13 mouse cellular contexts compared by ENCODE assay signal in genomic region chr12:100313785-100314375, GRCm38 (mm10).
DNase-seq lines count a peak whose midpoint lies in the region; ATAC-seq and TF ChIP-seq lines count a peak whose summit lies in the region.
"Had no signal": no experiment of that assay in that cellular context is flagged by ENCODE, and none has a peak within 500 bp of the region (broad histone marks: within the 10 kb centered on the region; RNA-seq: fewer than 3 reads in every experiment).

No protein-coding gene starts in this region.

- no peak overlapping the region; the same call in 1 of the 2 replicates for H3K9ac ChIP-seq in forebrain, embryonic 12.5 days
- no peak overlapping the region for H3K9ac ChIP-seq in hindbrain, embryonic 15.5 days
- H3K9ac ChIP-seq in midbrain, postnatal 0 days (replicated peaks; ENCODE audit: low read length, poor library complexity, severe bottlenecking): no peak overlapping the region; the same call in 1 of the 2 replicates
- no peak overlapping the region for H3K9ac ChIP-seq in liver, postnatal 0 days (replicated peaks)
- H3K9ac ChIP-seq: liver, embryonic 12.5 days; stomach, embryonic 15.5 days had no signal

- H3K4me1 ChIP-seq in forebrain, embryonic 12.5 days: peaks cover 69% of the 10 kb centered on the region
- peaks cover 77% of the 10 kb centered on the region for H3K4me1 ChIP-seq in hindbrain, embryonic 15.5 days (replicated peaks)
- peaks cover 25% of the 10 kb centered on the region for H3K4me1 ChIP-seq in midbrain, postnatal 0 days (ENCODE audit: insufficient read depth, low read length)
- no peaks in the 10 kb centered on the region for H3K4me1 ChIP-seq in thymus, adult 2 months (replicated peaks; ENCODE audit: control insufficient read depth, insufficient read depth, low read length)
- H3K4me1 ChIP-seq in liver, postnatal 0 days (ENCODE audit: insufficient read depth): no peaks in the 10 kb centered on the region
- H3K4me1 ChIP-seq: liver, embryonic 12.5 days; stomach, embryonic 15.5 days had no signal

- H3K36me3 ChIP-seq in forebrain, embryonic 12.5 days (replicated peaks): 0 out of 2 replicates have a peak, but pooled peaks cover 4% of the 10 kb centered on the region
- no peaks in the 10 kb centered on the region for H3K36me3 ChIP-seq in hindbrain, embryonic 15.5 days
- peaks cover 6% of the 10 kb centered on the region; the same call in 1 of the 2 replicates for H3K36me3 ChIP-seq in midbrain, postnatal 0 days (ENCODE audit: insufficient read depth, low read length)
- no peaks in the 10 kb centered on the region for H3K36me3 ChIP-seq in thymus, adult 2 months (ENCODE audit: control insufficient read depth, insufficient read depth, low read length)
- no peaks in the 10 kb centered on the region; the same call in 1 of the 2 replicates for H3K36me3 ChIP-seq in liver, postnatal 0 days (replicated peaks; ENCODE audit: insufficient read depth, low read length)
- H3K36me3 ChIP-seq: liver, embryonic 12.5 days; stomach, embryonic 15.5 days had no signal

- no peak for TF ChIP-seq POLR2A in thymus, adult 2 months (IDR thresholded peaks at IDR 0.05; ENCODE audit: control insufficient read depth, extremely low read depth, insufficient read depth, low read length, poor library complexity)

- H3K27ac ChIP-seq in forebrain, embryonic 12.5 days: peak overlapping the region; percentile 76
- H3K27ac ChIP-seq in hindbrain, embryonic 15.5 days (replicated peaks): peak overlapping the region; percentile 73
- H3K27ac ChIP-seq in midbrain, postnatal 0 days (ENCODE audit: low read depth, low read length): peak overlapping the region; percentile 65
- no peak overlapping the region for H3K27ac ChIP-seq in thymus, adult 2 months (ENCODE audit: control insufficient read depth, insufficient read depth, low read length)
- H3K27ac ChIP-seq in liver, postnatal 0 days (ENCODE audit: low read depth): no peak overlapping the region
- H3K27ac ChIP-seq: liver, embryonic 12.5 days; stomach, embryonic 15.5 days had no signal

- 46% methylated on average over 12 of the region's 12 CpGs for WGBS in forebrain, embryonic 12.5 days
- 18% methylated on average over 12 of the region's 12 CpGs for WGBS in hindbrain, embryonic 15.5 days
- WGBS in midbrain, postnatal 0 days: 19% methylated on average over 12 of the region's 12 CpGs
- WGBS in thymus, adult 2 months: 87% methylated on average over 12 of the region's 12 CpGs
- WGBS in liver, postnatal 0 days (ENCODE audit: insufficient replicate concordance): 72% methylated on average over 12 of the region's 12 CpGs

- no peaks in the 10 kb centered on the region for H3K27me3 ChIP-seq in forebrain, embryonic 12.5 days
- no peaks in the 10 kb centered on the region for H3K27me3 ChIP-seq in hindbrain, embryonic 15.5 days
- H3K27me3 ChIP-seq in midbrain, postnatal 0 days (ENCODE audit: insufficient read depth, low read length): no peaks in the 10 kb centered on the region
- H3K27me3 ChIP-seq in thymus, adult 2 months (ENCODE audit: control insufficient read depth, insufficient read depth, low read length): no peaks in the 10 kb centered on the region
- no peaks in the 10 kb centered on the region for H3K27me3 ChIP-seq in liver, postnatal 0 days (ENCODE audit: insufficient read depth, low read length)
- H3K27me3 ChIP-seq: liver, embryonic 12.5 days; stomach, embryonic 15.5 days had no signal

- no peak overlapping the region for H3K4me3 ChIP-seq in forebrain, embryonic 12.5 days (replicated peaks)
- H3K4me3 ChIP-seq in hindbrain, embryonic 15.5 days: no peak overlapping the region
- no peak overlapping the region for H3K4me3 ChIP-seq in midbrain, postnatal 0 days (ENCODE audit: low read depth, low read length)
- H3K4me3 ChIP-seq in thymus, adult 2 months (ENCODE audit: control insufficient read depth, insufficient read depth, low read length): no peak overlapping the region
- no peak overlapping the region for H3K4me3 ChIP-seq in liver, postnatal 0 days (ENCODE audit: low read depth, low read length)
- H3K4me3 ChIP-seq: erythroblast, embryonic 14.5 days; liver, embryonic 12.5 days; stomach, embryonic 15.5 days had no signal

- H3K9me3 ChIP-seq in forebrain, embryonic 12.5 days: no peaks in the 10 kb centered on the region
- H3K9me3 ChIP-seq in hindbrain, embryonic 15.5 days: no peaks in the 10 kb centered on the region
- H3K9me3 ChIP-seq in midbrain, postnatal 0 days (ENCODE audit: low read length): no peaks in the 10 kb centered on the region
- H3K9me3 ChIP-seq in liver, postnatal 0 days (ENCODE audit: low read length): no peaks in the 10 kb centered on the region
- H3K9me3 ChIP-seq: liver, embryonic 12.5 days; stomach, embryonic 15.5 days had no signal

- intact Hi-C loops in heart, postnatal 14 days (cut with DNase I): no loop called here

- ATAC-seq in forebrain, embryonic 12.5 days (ENCODE audit: low FRiP score): peak; percentile 36
- ATAC-seq in hindbrain, embryonic 15.5 days (ENCODE audit: low FRiP score, low read depth): peak; percentile 15; the same call in 1 of the 2 replicates
- peak; percentile 58 for ATAC-seq in midbrain, postnatal 0 days (ENCODE audit: low FRiP score)
- no peak for ATAC-seq in liver, postnatal 0 days
- ATAC-seq: liver, embryonic 12.5 days had no signal

- peak; percentile 54 for DNase-seq in layer of hippocampus, adult 11-12 months (ENCODE audit: low spot score)
- no peak for DNase-seq in layer of hippocampus, postnatal 14 days (ENCODE audit: low spot score in 2 of 2)
- peak; percentile 33 for DNase-seq in midbrain, postnatal 0 days (ENCODE audit: low spot score)
- DNase-seq in thymus, adult 2 months: no peak
- DNase-seq in heart, postnatal 14 days: no peak
- DNase-seq in liver, postnatal 0 days: no peak
- DNase-seq: gastrocnemius, postnatal 25 days; layer of hippocampus, postnatal 36 days had no signal

- TF ChIP-seq CTCF in midbrain, postnatal 0 days (IDR thresholded peaks at IDR 0.05): no peak
- no peak for TF ChIP-seq CTCF in thymus, adult 2 months (IDR thresholded peaks at IDR 0.05; ENCODE audit: borderline replicate concordance, control insufficient read depth, extremely low read depth, insufficient read depth, low read length, poor library complexity)
- no peak for TF ChIP-seq CTCF in liver, postnatal 0 days (IDR thresholded peaks at IDR 0.05; ENCODE audit: low read depth)

- no peak overlapping the region for H3K4me2 ChIP-seq in forebrain, embryonic 12.5 days
- no peak overlapping the region for H3K4me2 ChIP-seq in hindbrain, embryonic 15.5 days
- no peak overlapping the region for H3K4me2 ChIP-seq in midbrain, postnatal 0 days (ENCODE audit: low read depth, low read length, poor library complexity, severe bottlenecking)
- no peak overlapping the region for H3K4me2 ChIP-seq in liver, postnatal 0 days (ENCODE audit: low read depth, low read length)
- H3K4me2 ChIP-seq: liver, embryonic 12.5 days; stomach, embryonic 15.5 days had no signal

- no peak for TF ChIP-seq EP300 in liver, postnatal 0 days (IDR thresholded peaks at IDR 0.05; ENCODE audit: low read depth)

Comparison
In these comparisons a context has a peak if more than half of its experiments do, and no peak if none do; other contexts are left out.
1. DNase-seq: peak in layer of hippocampus, adult 11-12 months (single experiment) and midbrain, postnatal 0 days (single experiment); none in layer of hippocampus, postnatal 14 days (0 of 2), thymus, adult 2 months (single experiment), heart, postnatal 14 days (0 of 2) and liver, postnatal 0 days (single experiment).
2. H3K27ac ChIP-seq: peak in forebrain, embryonic 12.5 days (single experiment), hindbrain, embryonic 15.5 days (single experiment) and midbrain, postnatal 0 days (single experiment); none in thymus, adult 2 months (single experiment) and liver, postnatal 0 days (single experiment).